ENCODE assay signal across 8 mouse cellular contexts in genomic region chr7:25076296-25076662, GRCm38 (mm10). TPM values are rescaled to one million over a fixed set of nuclear protein-coding genes. Genes with fewer than 3 reads are reported as not detected.
DNase-seq lines count a peak whose midpoint lies in the region; ATAC-seq and TF ChIP-seq lines count a peak whose summit lies in the region.

No protein-coding gene starts in this region.

- H3K9me3 ChIP-seq in heart, embryonic 10.5 days: no peaks in the 10 kb centered on the region
- no peaks in the 10 kb centered on the region for H3K9me3 ChIP-seq in E14TG2a.4 (ENCODE audit: low read length)
- no peaks in the 10 kb centered on the region for H3K9me3 ChIP-seq in forebrain, embryonic 14.5 days (replicated peaks; ENCODE audit: control insufficient read depth, low read length)
- no peaks in the 10 kb centered on the region for H3K9me3 ChIP-seq in liver, embryonic 15.5 days (replicated peaks)

- no peak for DNase-seq in heart, embryonic 10.5 days (ENCODE audit: low spot score)
- DNase-seq in heart, postnatal 10 days: no peak
- DNase-seq in forebrain, embryonic 14.5 days (ENCODE audit: low spot score): no peak
- no peak for DNase-seq in right cerebral cortex, postnatal 10 days (ENCODE audit: low spot score in 2 of 2)
- no peak for DNase-seq in cerebellum, adult 18-20 months

- H3K27me3 ChIP-seq in heart, embryonic 10.5 days (ENCODE audit: insufficient read depth, poor library complexity, severe bottlenecking): no peaks in the 10 kb centered on the region
- H3K27me3 ChIP-seq in E14TG2a.4 (ENCODE audit: insufficient read depth, low read length): peaks cover 12% of the 10 kb centered on the region
- no peaks in the 10 kb centered on the region for H3K27me3 ChIP-seq in forebrain, embryonic 14.5 days (replicated peaks; ENCODE audit: control insufficient read depth, insufficient read depth, low read length)
- peaks cover 5% of the 10 kb centered on the region; the same call in 1 of the 2 replicates for H3K27me3 ChIP-seq in liver, embryonic 15.5 days

- no peak for TF ChIP-seq CTCF in E14TG2a.4 (conservative IDR thresholded peaks at IDR 0.05; ENCODE audit: low read length)

- peak overlapping the region; percentile 66 for H3K9ac ChIP-seq in forebrain, embryonic 14.5 days (ENCODE audit: low read length)
- peak overlapping the region; percentile 72 for H3K9ac ChIP-seq in liver, embryonic 15.5 days

- intact Hi-C loops in heart, postnatal 10 days (cut with DNase I): loop anchor here (5.0 kb wide), 2 partner anchors 174 to 241 kb away; partner anchors contain the start of genes Arhgef1 and Megf8

- peak overlapping the region; percentile 92 for H3K27ac ChIP-seq in heart, embryonic 10.5 days
- H3K27ac ChIP-seq in forebrain, embryonic 14.5 days (ENCODE audit: low read depth, low read length): peak overlapping the region; percentile 81
- H3K27ac ChIP-seq in liver, embryonic 15.5 days (replicated peaks): peak overlapping the region; percentile 94

- H3K4me2 ChIP-seq in forebrain, embryonic 14.5 days (ENCODE audit: low read length): peak overlapping the region; percentile 52
- H3K4me2 ChIP-seq in liver, embryonic 15.5 days: peak overlapping the region; percentile 75

- peak overlapping the region; percentile 99 for H3K4me3 ChIP-seq in heart, embryonic 10.5 days
- peak overlapping the region; percentile 85 for H3K4me3 ChIP-seq in E14TG2a.4 (replicated peaks; ENCODE audit: low read length)
- peak overlapping the region; percentile 34 for H3K4me3 ChIP-seq in forebrain, embryonic 14.5 days (ENCODE audit: low read depth, low read length)
- H3K4me3 ChIP-seq in liver, embryonic 15.5 days (replicated peaks): peak overlapping the region; percentile 98

- H3K4me1 ChIP-seq in heart, embryonic 10.5 days: peaks cover 64% of the 10 kb centered on the region
- H3K4me1 ChIP-seq in E14TG2a.4 (replicated peaks; ENCODE audit: low read depth, low read length): peaks cover 77% of the 10 kb centered on the region
- H3K4me1 ChIP-seq in forebrain, embryonic 14.5 days (ENCODE audit: control insufficient read depth, insufficient read depth, low read length): peaks cover 28% of the 10 kb centered on the region
- peaks cover 71% of the 10 kb centered on the region for H3K4me1 ChIP-seq in liver, embryonic 15.5 days (replicated peaks)

- 21% methylated on average over 7 of the region's 7 CpGs for WGBS in heart, embryonic 10.5 days
- WGBS in forebrain, embryonic 14.5 days: 16% methylated on average over 7 of the region's 7 CpGs
- WGBS in liver, embryonic 15.5 days (ENCODE audit: insufficient replicate concordance): 18% methylated on average over 7 of the region's 7 CpGs

- H3K36me3 ChIP-seq in heart, embryonic 10.5 days: peaks cover 20% of the 10 kb centered on the region
- H3K36me3 ChIP-seq in E14TG2a.4 (ENCODE audit: insufficient read depth, low read length): peaks cover 28% of the 10 kb centered on the region
- peaks cover 21% of the 10 kb centered on the region for H3K36me3 ChIP-seq in forebrain, embryonic 14.5 days (ENCODE audit: control insufficient read depth, insufficient read depth, low read length)
- peaks cover 20% of the 10 kb centered on the region for H3K36me3 ChIP-seq in liver, embryonic 15.5 days (replicated peaks)

- ATAC-seq in forebrain, embryonic 14.5 days: no peak
- no peak for ATAC-seq in liver, embryonic 15.5 days (ENCODE audit: insufficient read depth)
- ATAC-seq in monocyte, adult 5-6 weeks (replicated peaks; ENCODE audit: insufficient number of reproducible peaks, low FRiP score, low TSS enrichment, poor library complexity, severe bottlenecking): no peak

RNA-seq across cellular contexts. Expression of gene Zfp574, which starts 3.9 kb away (rescaled TPM):
- polyA plus RNA-seq in heart, embryonic 10.5 days (2016; fragmentation: Nextera tagmentation; extraction: Ambion mirVana): 25.0 and 30.2 TPM in 2 replicates
- total RNA-seq in heart, postnatal 10 days (2021): 10 to 100 TPM; 12.1 to 13.6 TPM
- 18.9 and 28.4 TPM in 2 replicates for polyA plus RNA-seq in forebrain, embryonic 14.5 days (2014; fragmentation: Nextera tagmentation; extraction: Ambion mirVana)
- polyA plus RNA-seq in liver, embryonic 15.5 days (2015; fragmentation: Nextera tagmentation; extraction: Ambion mirVana): 9.9 and 11.1 TPM in 2 replicates
- total RNA-seq in monocyte, adult 5-6 weeks (2017): 1.5 to 4.7 TPM (median 3.4 TPM) in 3 replicates

RNA-seq across cellular contexts. Expression of gene Grik5, which starts 4.1 kb away (rescaled TPM):
- polyA plus RNA-seq in heart, embryonic 10.5 days (2016; fragmentation: Nextera tagmentation; extraction: Ambion mirVana): 4.7 and 6.6 TPM in 2 replicates
- total RNA-seq in heart, postnatal 10 days (2021): 1 to 10 TPM; 9.0 to 9.5 TPM
- 11.2 and 14.2 TPM in 2 replicates for polyA plus RNA-seq in forebrain, embryonic 14.5 days (2014; fragmentation: Nextera tagmentation; extraction: Ambion mirVana)
- polyA plus RNA-seq in liver, embryonic 15.5 days (2015; fragmentation: Nextera tagmentation; extraction: Ambion mirVana): 0.54 and 0.82 TPM in 2 replicates
- total RNA-seq in monocyte, adult 5-6 weeks (2017): 0.48 to 2.9 TPM in 2 of 3 replicates, not detected in the other

Comparison
In these comparisons a context has a peak if more than half of its experiments do, and no peak if none do; other contexts are left out.
1. H3K4me3 ChIP-seq: peak in every context shown above with its lines; median percentile 99 in heart, embryonic 10.5 days; 98 in liver, embryonic 15.5 days; 85 in E14TG2a.4; 34 in forebrain, embryonic 14.5 days.